Mouse (Mus musculus): ENCODE results near the gene Olfr239. TPM values are rescaled to one million over a fixed set of nuclear protein-coding genes. Genes with fewer than 3 reads are reported as not detected.
"Not testable (repeated sequence)": the region's sequence is repeated elsewhere in the genome, so short reads cannot be mapped to it uniquely, and the experiment has no call there.

Olfr239 gene
- polyA plus RNA-seq (2014; fragmentation: Nextera tagmentation; extraction: Ambion mirVana) = not detected in 2 replicates

DNA sequence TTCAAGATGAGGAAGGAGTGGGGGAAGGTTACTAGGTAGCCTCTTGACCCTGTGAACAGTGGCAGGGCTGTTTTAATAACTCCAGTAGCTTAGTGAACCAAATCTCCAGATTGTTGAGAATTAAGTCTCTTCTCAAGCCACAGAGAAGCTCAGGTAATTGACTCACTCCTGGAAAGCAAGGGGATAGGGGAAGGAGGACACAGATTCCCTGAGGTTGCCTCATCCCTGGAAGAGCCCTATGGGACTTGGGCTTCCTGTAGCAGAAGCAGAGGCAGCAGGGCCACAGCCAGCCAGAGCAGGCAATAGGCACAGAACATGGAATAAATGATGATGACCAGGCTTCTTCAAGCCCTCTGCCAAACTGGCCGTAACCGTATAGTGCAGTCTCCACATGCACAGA lies at the start of gene Olfr239:
Olfr239 (plus strand) TSS at position 301 of the 400 bp plus-strand sequence.
- H3K27ac ChIP-seq (ENCODE audit: low read depth, low read length); H3K9me3 ChIP-seq (ENCODE audit: control insufficient read depth, low read length); H3K9ac ChIP-seq (ENCODE audit: low read length); H3K27me3 ChIP-seq (ENCODE audit: control insufficient read depth, insufficient read depth, low read length); H3K4me1 ChIP-seq (replicated peaks; ENCODE audit: control insufficient read depth, insufficient read depth, low read length); H3K4me2 ChIP-seq (ENCODE audit: low read depth, low read length, severe bottlenecking); H3K36me3 ChIP-seq (ENCODE audit: control insufficient read depth, insufficient read depth, low read length); H3K4me3 ChIP-seq (ENCODE audit: low read depth, low read length); ATAC-seq (replicated peaks; ENCODE audit: low FRiP score); DNase-seq (ENCODE audit: low spot score): not testable (repeated sequence)
- no CpG with 5 or more reads among the region's 2 CpGs for WGBS

DNA sequence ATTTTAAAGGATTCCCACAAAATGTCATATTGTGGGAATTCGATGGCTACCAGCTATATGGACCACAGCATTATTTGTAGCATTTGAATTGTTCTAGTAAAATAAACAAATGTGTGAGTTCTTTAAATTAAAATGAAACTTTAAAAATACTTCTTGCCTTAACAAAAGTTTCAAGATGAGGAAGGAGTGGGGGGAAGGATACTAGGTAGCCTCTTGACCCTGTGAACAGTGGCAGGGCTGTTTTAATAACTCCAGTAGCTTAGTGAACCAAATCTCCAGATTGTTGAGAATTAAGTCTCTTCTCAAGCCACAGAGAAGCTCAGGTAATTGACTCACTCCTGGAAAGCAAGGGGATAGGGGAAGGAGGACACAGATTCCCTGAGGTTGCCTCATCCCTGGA lies 23.0 kb upstream of the Olfr239 start, which contains the start of gene Olfr55:
Olfr55 (plus strand) TSS at position 301 of the 400 bp plus-strand sequence.
- not testable (repeated sequence) for H3K27ac ChIP-seq (ENCODE audit: low read depth, low read length); H3K9me3 ChIP-seq (ENCODE audit: control insufficient read depth, low read length); H3K36me3 ChIP-seq (ENCODE audit: control insufficient read depth, insufficient read depth, low read length); H3K27me3 ChIP-seq (ENCODE audit: control insufficient read depth, insufficient read depth, low read length); H3K4me1 ChIP-seq (replicated peaks; ENCODE audit: control insufficient read depth, insufficient read depth, low read length); DNase-seq (ENCODE audit: low spot score); ATAC-seq (replicated peaks; ENCODE audit: low FRiP score); H3K9ac ChIP-seq (ENCODE audit: low read length); H3K4me3 ChIP-seq (ENCODE audit: low read depth, low read length); H3K4me2 ChIP-seq (ENCODE audit: low read depth, low read length, severe bottlenecking)
- 80% methylated on average over 1 of the region's 1 CpGs for WGBS

GRCm38 (mm10) chr17:33221590-33221989 lies 30.5 kb downstream of the Olfr239 start, which contains the start of gene Olfr1564:
Olfr1564 (minus strand) TSS chr17:33221690.
- 88% methylated on average over 2 of the region's 2 CpGs for WGBS
- ATAC-seq (replicated peaks; ENCODE audit: low FRiP score) = no peak

DNA sequence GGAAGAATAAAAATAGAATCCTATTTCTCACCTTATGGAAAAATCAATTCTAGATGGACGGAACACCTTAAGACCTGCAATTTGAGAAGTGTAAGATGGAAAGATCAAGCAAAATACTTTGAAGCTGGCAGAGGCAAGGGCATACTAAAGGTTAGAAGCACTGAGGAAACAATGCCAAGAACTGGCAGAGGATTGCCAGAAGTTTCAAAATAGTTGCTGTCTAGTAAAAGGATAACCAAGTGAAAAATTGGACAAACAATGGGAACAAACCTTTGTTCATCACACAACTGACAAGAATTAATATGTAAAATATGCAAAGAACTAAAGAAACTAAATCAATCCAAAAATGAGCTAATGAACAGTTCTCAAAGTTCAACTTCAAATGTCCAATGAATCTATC lies 45.5 kb downstream of the Olfr239 start:
- ATAC-seq (replicated peaks; ENCODE audit: low FRiP score) = not testable (repeated sequence)

More at GRCm38 (mm10) chr17:33221590-33221989, 30.5 kb downstream of the Olfr239 start, which contains the start of gene Olfr1564:
- DNase-seq (ENCODE audit: low spot score) = no peak
- H3K36me3 ChIP-seq (ENCODE audit: control insufficient read depth, insufficient read depth, low read length) = no peaks in the 10 kb centered on the region
- H3K4me2 ChIP-seq (ENCODE audit: low read depth, low read length, severe bottlenecking) = no peak within 1 kb of the TSS
- H3K9ac ChIP-seq (ENCODE audit: low read length) = no peak within 1 kb of the TSS
- H3K4me3 ChIP-seq (ENCODE audit: low read depth, low read length) = no peak within 1 kb of the TSS
- no peak within 1 kb of the TSS for H3K27ac ChIP-seq (ENCODE audit: low read depth, low read length)
- H3K4me1 ChIP-seq (replicated peaks; ENCODE audit: control insufficient read depth, insufficient read depth, low read length) = no peaks in the 10 kb centered on the region
- no peaks in the 10 kb centered on the region for H3K27me3 ChIP-seq (ENCODE audit: control insufficient read depth, insufficient read depth, low read length)
- H3K9me3 ChIP-seq (ENCODE audit: control insufficient read depth, low read length) = no peaks in the 10 kb centered on the region

More for the DNA sequence above, 45.5 kb downstream of the Olfr239 start:
- H3K9me3 ChIP-seq (ENCODE audit: control insufficient read depth, low read length); H3K4me3 ChIP-seq (ENCODE audit: low read depth, low read length); H3K36me3 ChIP-seq (ENCODE audit: control insufficient read depth, insufficient read depth, low read length); H3K27me3 ChIP-seq (ENCODE audit: control insufficient read depth, insufficient read depth, low read length); H3K4me1 ChIP-seq (replicated peaks; ENCODE audit: control insufficient read depth, insufficient read depth, low read length); DNase-seq (ENCODE audit: low spot score); H3K4me2 ChIP-seq (ENCODE audit: low read depth, low read length, severe bottlenecking); H3K9ac ChIP-seq (ENCODE audit: low read length); H3K27ac ChIP-seq (ENCODE audit: low read depth, low read length): not testable (repeated sequence)
- WGBS = 86% methylated on average over 1 of the region's 1 CpGs

Other genes starting within 250 kb of the Olfr239 start
- 3.3 and 4.0 TPM in 2 replicates for gene Cyp4f13, start 243.9 kb upstream of the Olfr239 start, polyA plus RNA-seq (2014; fragmentation: Nextera tagmentation; extraction: Ambion mirVana)
- 13.6 and 14.6 TPM in 2 replicates for gene Zfp472, start 225.5 kb upstream of the Olfr239 start, polyA plus RNA-seq (2014; fragmentation: Nextera tagmentation; extraction: Ambion mirVana)
- gene Zfp952, start 198.2 kb upstream of the Olfr239 start, polyA plus RNA-seq (2014; fragmentation: Nextera tagmentation; extraction: Ambion mirVana) = 16.2 and 16.7 TPM in 2 replicates
- gene Zfp763, start 157.9 kb upstream of the Olfr239 start, polyA plus RNA-seq (2014; fragmentation: Nextera tagmentation; extraction: Ambion mirVana) = 20.4 and 23.2 TPM in 2 replicates
- not detected in 2 replicates for gene 4921501E09Rik, start 123.2 kb upstream of the Olfr239 start, polyA plus RNA-seq (2014; fragmentation: Nextera tagmentation; extraction: Ambion mirVana)
- gene Zfp563, start 102.0 kb upstream of the Olfr239 start, polyA plus RNA-seq (2014; fragmentation: Nextera tagmentation; extraction: Ambion mirVana) = 8.7 and 10.5 TPM in 2 replicates
- not detected in 2 replicates for gene Morc2b, start 51.6 kb upstream of the Olfr239 start, polyA plus RNA-seq (2014; fragmentation: Nextera tagmentation; extraction: Ambion mirVana)
- not detected in 2 replicates for gene Olfr55, start 22.9 kb upstream of the Olfr239 start, polyA plus RNA-seq (2014; fragmentation: Nextera tagmentation; extraction: Ambion mirVana)
- not detected in 2 replicates for gene Olfr1564, start 30.4 kb downstream of the Olfr239 start, polyA plus RNA-seq (2014; fragmentation: Nextera tagmentation; extraction: Ambion mirVana)
- 19.8 and 20.9 TPM in 2 replicates for gene Zfp955a, start 63.8 kb downstream of the Olfr239 start, polyA plus RNA-seq (2014; fragmentation: Nextera tagmentation; extraction: Ambion mirVana)
- 0.03 TPM in 1 of 2 replicates, not detected in the other for gene Olfr63, start 73.4 kb downstream of the Olfr239 start, polyA plus RNA-seq (2014; fragmentation: Nextera tagmentation; extraction: Ambion mirVana)
- gene Zfp955b, start 98.2 kb downstream of the Olfr239 start, polyA plus RNA-seq (2014; fragmentation: Nextera tagmentation; extraction: Ambion mirVana) = 9.3 and 10.1 TPM in 2 replicates
- 13.7 and 18.4 TPM in 2 replicates for gene Zfp81, start 167.6 kb downstream of the Olfr239 start, polyA plus RNA-seq (2014; fragmentation: Nextera tagmentation; extraction: Ambion mirVana)
- 21.6 and 25.0 TPM in 2 replicates for gene Zfp101, start 203.3 kb downstream of the Olfr239 start, polyA plus RNA-seq (2014; fragmentation: Nextera tagmentation; extraction: Ambion mirVana)
- not detected in 2 replicates for gene Actl9, start 241.6 kb downstream of the Olfr239 start, polyA plus RNA-seq (2014; fragmentation: Nextera tagmentation; extraction: Ambion mirVana)

Data from forebrain, embryonic 11.5 days (tissue).